Mouse (Mus musculus): ENCODE results near the gene Stoml2. TPM values are rescaled to one million over a fixed set of nuclear protein-coding genes. Genes with fewer than 3 reads are reported as not detected.

Stoml2 gene
- polyA plus RNA-seq, 1 experiment from 2014 or later, result 484 TPM

Other genes starting within 250 kb of the Stoml2 start
- not detected in 2 replicates for gene Fam205a1, start 177.8 kb downstream of the Stoml2 start, polyA plus RNA-seq (2016; fragmentation: Nextera tagmentation; extraction: Ambion mirVana)
- gene Gm12394, start 174.9 kb downstream of the Stoml2 start, polyA plus RNA-seq (2016; fragmentation: Nextera tagmentation; extraction: Ambion mirVana), result 0.06 TPM in 1 of 2 replicates, not detected in the other
- 0.10 TPM in 1 of 2 replicates, not detected in the other for gene Fam205c, start 157.5 kb downstream of the Stoml2 start, polyA plus RNA-seq (2016; fragmentation: Nextera tagmentation; extraction: Ambion mirVana)
- 0.16 TPM in 1 of 2 replicates, not detected in the other for gene Phf24, start 115.0 kb downstream of the Stoml2 start, polyA plus RNA-seq (2016; fragmentation: Nextera tagmentation; extraction: Ambion mirVana)
- gene Dnajb5, start 81.9 kb downstream of the Stoml2 start, polyA plus RNA-seq (2016; fragmentation: Nextera tagmentation; extraction: Ambion mirVana), result 7.0 and 8.8 TPM in 2 replicates
- 0.51 and 0.87 TPM in 2 replicates for gene 1700022I11Rik, start 62.1 kb downstream of the Stoml2 start, polyA plus RNA-seq (2016; fragmentation: Nextera tagmentation; extraction: Ambion mirVana)
- gene Vcp, start 31.2 kb downstream of the Stoml2 start, polyA plus RNA-seq (2016; fragmentation: Nextera tagmentation; extraction: Ambion mirVana), result 650 and 691 TPM in 2 replicates
- 25.5 and 26.8 TPM in 2 replicates for gene Fancg, start 21.2 kb downstream of the Stoml2 start, polyA plus RNA-seq (2016; fragmentation: Nextera tagmentation; extraction: Ambion mirVana)
- gene Pigo, start 5.9 kb downstream of the Stoml2 start, polyA plus RNA-seq (2016; fragmentation: Nextera tagmentation; extraction: Ambion mirVana), result 21.7 and 27.5 TPM in 2 replicates
- gene Fam214b, start 14.5 kb upstream of the Stoml2 start, polyA plus RNA-seq (2016; fragmentation: Nextera tagmentation; extraction: Ambion mirVana), result 6.6 and 8.5 TPM in 2 replicates
- 0.92 and 2.1 TPM in 2 replicates for gene Unc13b, start 27.2 kb upstream of the Stoml2 start, polyA plus RNA-seq (2016; fragmentation: Nextera tagmentation; extraction: Ambion mirVana)
- 0.14 and 0.45 TPM in 2 replicates for gene Atp8b5, start 235.4 kb upstream of the Stoml2 start, polyA plus RNA-seq (2016; fragmentation: Nextera tagmentation; extraction: Ambion mirVana)

All from limb, embryonic 10.5 days (tissue).